Mouse (Mus musculus) testis, adult 2 months (tissue): ENCODE data around the gene Ddx19b.

Experiments
- CTCF ChIP-seq: fragments of 200-500 bp; IDR thresholded peaks from 2 replicates; pipeline ENCODE4 v1.5.1; 2012; ENCODE audit warnings: low read depth, mild to moderate bottlenecking, inconsistent platforms, low read length, moderate library complexity; ENCODE audit not compliant: control insufficient read depth, insufficient read depth, insufficient replicate concordance
- POLR2A ChIP-seq: fragments of 200-500 bp; IDR thresholded peaks from 2 replicates; pipeline ENCODE4 v1.6.1; 2012; ENCODE audit warnings: low read depth, mild to moderate bottlenecking, inconsistent platforms, low read length, moderate library complexity; ENCODE audit not compliant: control insufficient read depth

GRCm38 (mm10) chr8:110954776-110955175 is 76.8 kb downstream of the Ddx19b start:
- TF ChIP-seq CTCF (no peak), POLR2A (no peak)
